Mouse (Mus musculus) right cerebral cortex, postnatal 14 days (tissue): ENCODE measurements around the gene Baiap2.

Experiments
- DNase-seq: peaks from one replicate; pipeline ENCODE4 v3.0.0; 2022

Gene Baiap2

DNA sequence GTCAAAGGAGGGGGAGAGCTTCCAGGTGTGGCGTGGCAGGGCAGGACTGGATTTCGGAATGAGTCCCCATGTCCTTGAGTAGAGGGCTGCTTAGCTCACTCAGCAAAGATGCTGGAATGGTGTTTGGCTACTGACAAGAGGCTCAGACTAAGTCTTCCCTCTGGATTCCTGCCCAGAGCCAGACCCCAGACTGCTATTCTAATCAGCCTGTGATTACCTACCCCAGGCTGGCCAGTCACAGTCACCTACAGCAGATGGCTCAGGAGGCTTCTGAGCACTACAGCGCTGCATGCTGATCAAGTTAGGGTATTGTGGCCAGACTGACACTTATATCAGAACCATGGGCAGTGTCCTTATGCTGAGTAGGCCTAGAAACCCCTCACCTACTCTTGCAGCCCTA, 39.7 kb downstream of the Baiap2 start:
- no peak for DNase-seq

DNA sequence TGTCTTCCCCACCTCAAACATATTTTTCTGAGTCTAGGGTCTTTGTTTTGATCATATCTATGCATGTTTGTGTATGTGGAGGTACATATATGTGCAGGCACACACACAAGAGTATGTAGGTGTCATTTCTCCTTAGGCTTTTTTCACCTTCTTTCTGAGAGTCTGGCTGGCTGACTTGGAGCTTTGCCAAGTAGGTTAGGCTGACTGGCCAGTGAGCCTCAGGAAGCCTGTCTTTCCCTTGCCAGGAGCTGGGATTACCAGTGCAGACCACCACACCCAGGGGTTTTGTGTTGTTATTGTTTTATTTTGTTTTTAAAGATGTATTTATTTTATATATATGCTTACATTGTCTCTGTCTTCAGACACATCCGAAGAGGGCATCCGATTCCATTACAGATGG, 40.6 kb downstream of the Baiap2 start:
- no peak for DNase-seq

DNA sequence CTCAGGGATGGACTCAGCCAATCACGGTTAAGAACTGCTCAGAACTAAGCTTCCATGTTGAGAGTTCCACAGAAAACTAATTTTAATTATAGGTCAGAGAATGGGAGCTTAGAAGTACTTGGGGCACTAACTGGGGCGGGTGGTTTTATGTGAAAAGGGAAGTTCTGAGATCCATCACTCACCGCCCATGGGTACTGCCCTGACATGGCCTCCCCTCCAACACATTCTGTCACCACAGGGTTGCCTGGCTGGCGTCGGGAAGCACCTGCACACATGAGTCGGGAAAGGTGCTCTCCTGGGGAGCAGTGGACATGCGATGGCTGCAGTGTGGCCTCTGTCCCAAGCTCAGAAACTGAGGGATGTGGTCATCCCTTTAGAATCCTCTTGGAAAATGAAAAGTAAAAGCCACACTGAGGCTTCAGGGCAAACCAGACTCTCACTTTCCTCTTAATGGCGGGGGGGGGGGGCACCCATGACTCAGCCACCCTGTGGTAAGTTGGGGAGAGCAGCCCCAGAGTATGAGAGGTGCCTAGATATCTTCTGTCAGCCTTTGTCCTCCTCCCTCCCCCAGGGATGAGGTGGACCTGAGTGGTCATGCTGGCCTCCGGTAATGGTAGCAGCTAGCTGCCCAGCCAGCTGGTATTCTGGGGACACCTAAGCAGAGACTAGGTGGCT, 44.3 kb downstream of the Baiap2 start:
- no peak for DNase-seq

DNA sequence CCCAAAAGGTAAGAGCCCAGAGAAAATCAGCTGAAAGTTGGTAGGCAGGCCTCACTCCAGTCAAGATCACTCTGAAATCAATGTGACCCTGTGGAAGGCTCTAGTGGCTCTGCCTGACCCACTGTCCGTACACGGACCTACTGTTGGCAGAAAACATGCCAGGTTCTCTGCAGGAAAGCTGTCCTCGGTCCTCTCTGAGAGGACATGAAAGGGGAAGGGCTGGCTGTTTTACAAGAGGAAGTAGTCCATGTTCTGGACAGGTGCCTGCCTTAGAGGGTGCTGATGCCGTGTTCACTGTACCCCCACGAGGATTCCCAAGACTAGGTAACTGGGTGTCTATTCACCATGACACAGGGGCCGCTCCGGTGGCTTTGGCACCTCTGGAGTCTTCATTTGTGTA, 45.3 kb downstream of the Baiap2 start:
- no peak for DNase-seq

DNA sequence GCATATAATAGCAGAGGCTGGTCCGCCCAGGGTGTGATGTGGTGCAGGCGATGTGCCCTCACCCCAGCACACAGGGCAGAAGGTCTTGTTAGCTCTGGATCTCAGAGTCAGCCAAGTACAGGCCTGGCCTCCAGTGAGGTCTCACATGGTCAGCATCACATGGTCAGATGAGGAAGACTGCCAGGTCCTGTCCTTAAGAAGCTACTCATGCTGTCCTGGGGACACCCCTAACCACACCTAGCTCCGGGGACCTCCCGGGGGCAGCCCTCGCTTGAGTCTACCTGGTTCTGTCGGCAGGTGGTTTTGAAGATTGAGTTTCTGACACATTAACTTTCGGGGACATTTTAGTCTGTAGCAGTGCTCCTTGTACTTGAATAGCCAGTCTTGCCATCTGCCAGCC, 45.8 kb downstream of the Baiap2 start:
- no peak for DNase-seq

DNA sequence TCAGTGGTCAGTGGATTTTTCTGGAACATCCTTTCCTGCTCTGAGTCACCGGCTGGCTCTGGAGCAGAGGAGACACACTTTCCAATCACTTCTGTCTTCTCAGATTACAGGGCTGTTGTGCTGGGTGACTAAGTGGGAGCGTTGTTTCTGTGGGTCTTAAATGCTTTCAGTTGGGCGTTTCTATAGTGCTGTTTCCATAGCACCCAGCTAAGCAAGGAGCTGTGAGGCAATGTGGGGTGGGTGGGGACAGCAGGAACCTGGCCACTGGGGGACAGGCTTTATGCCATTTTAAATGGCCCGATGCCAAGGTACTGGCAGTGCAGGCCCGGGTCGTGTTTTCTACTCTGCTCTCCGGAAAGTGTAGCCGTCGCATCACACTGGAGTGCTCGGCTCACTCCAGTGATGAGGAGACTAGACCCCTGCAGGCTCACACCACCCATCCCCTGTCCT, 46.6 kb downstream of the Baiap2 start:
- no peak for DNase-seq

DNA sequence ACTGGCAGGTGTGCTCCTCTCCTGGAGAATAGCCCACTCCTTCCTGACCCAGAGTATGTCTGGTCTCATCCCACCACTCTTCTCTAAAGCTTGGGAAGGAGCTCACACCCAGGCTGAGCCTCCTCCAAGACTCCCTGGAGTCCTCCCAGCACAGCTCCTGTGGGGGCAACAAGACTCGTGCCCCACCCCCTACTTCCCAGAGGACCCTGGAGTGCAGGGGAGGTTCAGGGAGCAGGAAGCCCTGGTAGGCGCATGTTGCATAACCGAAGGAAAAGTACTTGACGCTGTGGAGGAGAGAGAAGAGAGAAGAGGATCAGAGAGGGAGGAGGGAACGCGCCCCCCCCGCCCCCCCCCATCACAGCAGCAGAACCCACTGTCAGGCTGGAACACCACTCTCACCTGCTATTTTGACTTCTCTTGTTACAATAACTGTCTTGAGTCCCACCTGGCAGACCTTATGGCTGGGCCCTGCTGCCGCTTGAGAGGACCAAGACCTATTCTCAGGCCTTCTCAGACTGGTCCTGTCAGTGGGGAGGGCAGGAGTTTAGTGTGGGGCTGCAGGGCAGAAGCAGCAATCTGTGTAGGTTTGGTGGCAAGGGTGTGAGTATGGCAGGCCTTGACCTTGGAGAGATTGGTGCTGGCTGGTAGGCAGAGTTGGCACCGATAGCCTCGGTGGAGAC, 48.2 kb downstream of the Baiap2 start:
- DNase-seq = no peak

DNA sequence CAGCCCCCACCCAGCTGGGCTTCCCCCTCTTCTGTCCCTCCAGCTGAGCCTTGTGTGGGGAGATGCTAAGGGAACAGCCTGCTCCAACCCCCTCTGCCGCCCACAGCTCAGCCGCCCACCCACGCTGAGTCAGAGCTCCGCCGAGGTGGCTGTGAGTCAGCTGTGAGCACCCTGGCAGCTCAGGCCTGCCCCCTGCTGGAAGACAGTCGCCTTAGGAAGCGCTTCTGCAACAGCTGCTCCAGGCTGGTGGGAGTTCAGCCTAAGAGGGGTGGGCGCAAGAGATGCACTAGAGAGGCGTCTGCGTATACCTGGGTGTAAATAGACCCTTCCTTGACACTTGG, 48.7 kb downstream of the Baiap2 start:
- peak; percentile 98 for DNase-seq

DNA sequence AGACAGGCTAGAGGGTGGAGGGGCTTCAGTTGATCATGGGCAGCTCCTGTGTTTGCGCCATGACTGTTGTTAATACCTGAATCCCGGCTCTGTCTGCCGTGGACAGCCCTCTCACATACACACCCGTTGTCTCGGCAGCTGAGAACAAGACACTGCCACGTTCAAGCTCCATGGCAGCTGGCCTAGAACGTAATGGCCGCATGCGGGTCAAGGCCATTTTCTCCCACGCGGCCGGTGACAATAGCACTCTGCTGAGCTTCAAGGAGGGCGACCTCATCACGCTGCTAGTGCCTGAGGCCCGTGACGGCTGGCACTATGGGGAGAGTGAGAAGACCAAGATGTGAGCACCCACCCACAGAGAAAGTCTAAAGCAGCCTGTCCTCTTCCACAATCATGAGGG, 54.8 kb downstream of the Baiap2 start:
- DNase-seq = no peak

DNA sequence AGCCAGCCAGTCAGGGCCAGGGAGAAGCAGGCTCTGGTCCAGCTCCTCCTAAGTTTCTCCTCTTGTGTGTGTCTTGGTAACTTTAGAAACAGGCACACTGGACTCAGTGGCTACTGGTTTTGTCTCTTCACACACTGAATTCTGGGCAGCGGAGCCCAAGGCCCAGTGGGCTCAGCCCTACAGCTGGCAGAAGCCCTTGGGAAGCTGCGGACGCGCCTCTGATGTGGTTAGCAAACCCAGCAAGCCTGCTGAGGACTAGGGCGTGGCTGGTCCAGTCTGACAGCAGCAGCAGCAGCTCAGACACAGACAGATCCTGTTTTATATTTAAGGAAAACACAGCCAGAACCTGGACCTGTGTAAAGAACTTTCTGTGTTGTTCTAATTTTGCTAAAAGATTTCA, 59.5 kb downstream of the Baiap2 start:
- no peak for DNase-seq

DNA sequence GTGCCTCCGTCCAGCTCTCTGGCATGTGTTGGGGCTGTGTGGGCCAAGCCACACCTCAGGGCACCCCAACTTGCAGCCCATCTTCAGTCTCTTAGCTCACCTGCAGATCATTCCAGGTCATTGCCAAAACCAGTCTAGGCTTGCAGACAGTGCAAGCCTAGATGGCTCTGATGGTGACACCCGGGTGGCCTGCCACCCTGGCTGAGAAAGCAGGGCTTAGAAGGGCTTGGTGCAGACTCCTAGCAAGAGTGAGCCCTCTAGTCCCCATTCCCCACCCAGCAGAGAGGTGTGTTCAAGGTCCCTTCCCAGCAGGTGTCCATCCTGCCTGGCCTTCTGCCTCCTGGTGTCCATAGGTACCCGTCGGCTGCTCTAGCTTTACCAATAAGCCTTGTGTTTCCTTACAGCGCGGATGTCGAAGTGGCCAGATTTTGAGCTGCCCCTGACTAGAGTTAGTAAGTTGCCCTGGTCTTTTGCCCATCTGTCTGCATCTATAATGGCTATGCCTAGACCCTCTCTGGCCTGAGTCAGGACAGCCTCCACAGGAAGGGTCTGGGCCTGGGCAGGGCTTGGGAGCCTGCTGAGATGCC, 60.2 kb downstream of the Baiap2 start:
- no peak for DNase-seq

DNA sequence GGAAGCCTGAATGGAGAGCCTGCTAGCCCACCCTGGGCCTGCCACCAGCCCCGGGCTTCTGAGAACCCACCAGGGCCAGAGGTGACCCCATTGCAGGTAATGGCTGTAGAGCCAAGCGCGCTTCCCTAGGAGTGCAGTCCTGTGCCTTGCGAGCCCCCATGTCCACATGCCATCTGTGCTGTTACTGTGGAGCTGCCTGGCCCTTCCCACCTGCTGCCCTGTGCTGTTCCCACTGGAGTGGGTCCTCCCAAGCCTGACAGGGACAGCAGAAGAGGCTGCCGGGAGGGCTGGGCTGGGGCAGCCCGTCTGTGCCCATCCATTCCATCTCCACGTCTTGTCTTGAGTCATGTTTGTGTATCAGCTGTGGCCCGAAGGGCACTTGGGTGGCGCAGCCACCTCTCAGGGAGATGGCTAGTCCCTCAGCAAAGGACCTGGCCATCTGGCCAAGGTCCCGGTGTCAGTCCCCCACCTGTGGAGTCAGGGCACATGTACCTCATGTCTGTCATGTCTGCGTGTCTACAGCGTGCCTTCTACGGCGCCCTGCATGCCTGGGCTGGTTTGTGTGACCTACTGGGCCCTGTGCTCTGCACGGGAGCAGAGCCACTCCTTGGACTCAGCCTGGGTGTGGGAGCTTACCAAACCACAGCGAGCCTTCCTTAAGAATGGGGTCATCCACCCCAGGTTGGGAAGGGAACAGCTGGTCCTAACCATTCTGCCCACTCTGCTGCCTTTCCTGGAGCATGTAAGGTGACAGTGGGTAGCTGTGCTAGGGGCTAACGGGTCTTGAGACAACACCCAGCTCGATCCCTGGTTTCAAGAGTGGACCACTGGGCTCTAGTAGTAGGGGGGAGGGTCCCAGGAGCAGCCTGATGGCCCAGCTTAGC, 63.1 kb downstream of the Baiap2 start:
- DNase-seq = no peak

DNA sequence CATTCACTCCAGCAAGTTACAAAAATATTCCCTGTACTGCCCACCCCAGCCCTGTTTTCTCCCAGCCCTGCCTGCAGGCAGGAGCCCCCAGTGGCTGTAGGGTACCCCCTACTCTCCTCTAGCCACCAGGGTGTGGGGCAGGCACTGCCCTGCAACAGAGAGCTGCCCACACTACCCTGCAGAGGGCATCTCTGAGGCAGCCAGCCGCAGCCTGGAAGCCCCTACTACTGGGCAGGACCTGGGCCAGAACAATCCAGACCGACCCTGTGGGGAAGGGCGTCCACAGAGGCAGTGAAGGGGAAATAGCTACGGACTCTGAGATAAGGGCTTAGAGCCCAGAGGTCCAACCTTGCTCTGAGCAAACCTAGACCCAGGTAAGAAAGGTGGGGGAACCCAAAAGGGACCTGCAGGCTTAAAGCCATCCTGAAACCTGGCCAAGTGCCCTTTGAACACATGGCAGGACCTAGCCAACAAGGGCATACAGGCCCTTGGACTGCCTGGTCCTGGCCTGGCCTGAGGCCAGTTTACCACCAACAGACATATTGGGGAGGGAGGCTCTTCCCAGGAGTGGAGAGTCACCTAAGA, 65.0 kb downstream of the Baiap2 start:
- no peak for DNase-seq

DNA sequence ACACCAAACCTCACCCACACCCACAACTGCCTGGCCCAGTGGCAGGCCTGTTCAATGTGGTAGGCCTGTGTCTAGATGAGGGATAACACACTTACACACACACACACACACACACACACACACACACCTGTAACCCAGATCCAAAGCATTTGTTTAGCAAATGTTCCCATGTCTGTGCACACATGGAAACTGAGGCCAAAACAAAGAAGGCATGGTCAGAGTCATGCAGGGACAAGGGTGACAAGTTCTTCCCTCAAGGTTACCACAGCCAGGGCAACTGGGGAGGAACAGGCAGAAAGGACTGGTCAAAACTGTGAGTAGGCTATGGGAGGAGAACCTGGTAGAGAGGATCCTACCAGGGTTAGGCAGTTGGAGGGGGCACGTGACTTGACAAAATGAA, 65.9 kb downstream of the Baiap2 start:
- no peak for DNase-seq

DNA sequence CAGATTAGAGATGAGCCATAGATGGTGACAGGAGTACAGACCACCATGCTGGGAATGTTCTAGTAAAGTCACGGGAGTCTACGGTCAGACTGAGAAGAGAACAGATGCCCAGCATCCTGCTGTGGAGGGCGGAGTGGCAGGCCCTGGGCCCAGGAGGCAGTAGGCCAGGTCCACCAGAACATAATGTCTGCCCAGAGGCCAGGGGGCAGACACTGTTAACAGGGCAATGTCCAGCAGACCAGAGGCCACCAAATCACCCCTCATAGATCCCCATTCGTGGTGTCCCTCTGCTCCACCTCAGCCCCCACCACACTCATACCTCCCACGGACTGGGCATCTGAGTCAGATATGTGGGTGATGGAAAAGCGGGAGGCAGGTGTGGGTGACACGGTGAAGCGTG, 66.4 kb downstream of the Baiap2 start:
- no peak for DNase-seq

DNA sequence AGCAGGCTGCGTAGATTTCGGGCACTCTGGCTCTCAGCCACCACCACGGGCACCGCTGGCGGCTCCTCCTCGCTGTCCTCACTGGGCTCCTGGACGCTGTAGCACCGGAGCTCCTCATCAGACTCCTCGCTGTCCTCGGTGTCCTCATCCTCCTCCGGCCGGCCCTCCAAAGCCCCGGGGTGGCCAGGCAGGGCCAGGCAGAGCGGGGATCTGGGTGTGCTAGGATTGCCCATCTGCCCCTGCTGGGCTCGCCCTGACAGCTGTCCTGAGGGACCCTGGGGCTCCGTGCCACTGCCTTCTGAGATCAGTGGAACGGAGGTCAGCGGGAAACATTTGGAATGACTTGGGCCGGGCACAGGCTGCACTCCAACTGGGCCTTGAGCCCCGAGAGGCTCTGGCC, 67.4 kb downstream of the Baiap2 start:
- no peak for DNase-seq

DNA sequence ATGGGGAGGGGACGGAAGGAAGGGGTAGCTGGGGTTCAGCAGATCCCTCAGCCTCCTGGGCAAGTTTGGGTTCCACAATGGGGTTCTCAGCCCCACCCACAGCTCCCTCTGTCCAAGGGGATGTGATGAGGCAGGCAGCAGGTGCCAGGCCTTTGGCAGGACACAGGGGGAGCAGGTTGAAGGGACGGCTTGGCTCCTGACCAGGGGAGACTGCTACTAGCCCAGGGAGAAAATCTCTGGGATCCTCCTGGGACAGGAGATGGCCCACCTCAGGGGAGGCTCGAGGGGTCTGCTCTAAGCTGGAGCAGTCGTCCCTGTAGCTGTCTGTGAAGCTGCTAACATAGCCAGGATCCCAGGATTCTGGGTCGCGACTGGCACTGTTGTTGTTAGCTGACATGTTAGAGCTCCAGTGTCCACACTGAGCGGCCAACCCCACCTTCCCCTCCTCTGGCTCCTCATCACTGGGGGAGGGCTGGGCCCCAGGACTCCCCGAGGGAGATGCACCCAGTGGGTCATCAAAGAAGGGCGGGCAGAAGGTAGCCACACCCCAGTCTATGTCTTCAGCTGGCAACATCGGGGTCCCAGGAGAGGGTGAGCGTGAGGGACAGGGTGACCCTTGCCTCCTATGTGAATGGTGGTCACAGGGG, 68.7 kb downstream of the Baiap2 start:
- no peak for DNase-seq

DNA sequence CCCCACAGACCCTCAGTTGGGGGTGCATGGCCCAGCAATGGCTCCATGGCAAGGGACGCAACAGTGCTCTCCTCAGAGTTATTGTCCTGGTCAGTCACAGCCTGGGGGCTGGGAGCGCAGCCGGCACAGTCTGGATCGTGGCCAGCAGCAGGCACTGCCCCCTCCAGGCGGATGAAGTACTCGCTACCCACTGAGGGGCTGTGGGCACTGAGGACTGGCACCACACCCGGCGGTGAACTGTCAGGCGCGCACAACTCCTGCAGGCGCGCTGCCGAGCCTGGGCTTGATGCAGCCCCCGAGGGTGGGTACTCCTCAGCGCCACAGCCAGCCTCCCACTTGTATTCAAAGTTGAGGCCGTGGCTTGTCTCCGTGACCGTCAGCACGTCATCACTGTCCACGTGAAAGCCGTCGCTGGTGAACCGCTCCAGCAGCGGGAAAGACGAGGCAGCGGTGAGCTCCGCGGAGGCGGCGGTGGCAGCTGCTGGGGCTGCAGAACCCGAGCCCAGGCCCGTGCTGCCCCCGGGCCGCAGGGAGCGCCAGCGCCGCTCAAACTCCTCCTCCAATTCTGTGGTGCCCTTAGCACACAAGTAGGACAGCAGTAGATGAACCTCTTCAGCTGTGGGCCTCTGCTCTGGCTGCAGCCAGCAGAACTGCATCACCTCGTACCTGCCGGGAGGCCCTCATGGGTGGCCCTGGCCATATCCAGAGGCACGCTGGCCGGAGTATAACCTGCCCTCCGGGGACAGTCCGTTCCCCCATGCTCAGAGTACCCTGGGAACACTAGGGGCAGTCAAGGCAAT, 69.4 kb downstream of the Baiap2 start:
- peak; percentile 65 for DNase-seq

DNA sequence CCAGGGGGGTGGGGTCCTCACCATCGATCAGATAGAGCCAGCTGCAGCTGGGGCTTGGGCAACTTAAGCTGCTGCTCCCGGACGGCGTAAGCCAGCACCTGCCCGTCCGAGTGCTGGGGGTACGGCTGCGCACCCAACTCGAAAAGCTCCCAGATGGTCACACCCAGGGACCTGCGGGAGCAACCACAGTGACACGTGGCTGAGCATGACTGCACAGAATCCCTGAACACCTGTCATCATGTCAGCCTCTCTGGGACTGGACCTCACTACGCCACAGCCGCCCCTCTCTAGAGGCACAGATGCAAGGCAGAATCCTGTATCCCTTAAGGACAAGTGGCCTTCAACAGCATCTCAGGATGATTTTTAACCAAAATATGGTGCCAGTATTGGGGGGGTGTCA, 70.1 kb downstream of the Baiap2 start:
- DNase-seq = no peak

DNA sequence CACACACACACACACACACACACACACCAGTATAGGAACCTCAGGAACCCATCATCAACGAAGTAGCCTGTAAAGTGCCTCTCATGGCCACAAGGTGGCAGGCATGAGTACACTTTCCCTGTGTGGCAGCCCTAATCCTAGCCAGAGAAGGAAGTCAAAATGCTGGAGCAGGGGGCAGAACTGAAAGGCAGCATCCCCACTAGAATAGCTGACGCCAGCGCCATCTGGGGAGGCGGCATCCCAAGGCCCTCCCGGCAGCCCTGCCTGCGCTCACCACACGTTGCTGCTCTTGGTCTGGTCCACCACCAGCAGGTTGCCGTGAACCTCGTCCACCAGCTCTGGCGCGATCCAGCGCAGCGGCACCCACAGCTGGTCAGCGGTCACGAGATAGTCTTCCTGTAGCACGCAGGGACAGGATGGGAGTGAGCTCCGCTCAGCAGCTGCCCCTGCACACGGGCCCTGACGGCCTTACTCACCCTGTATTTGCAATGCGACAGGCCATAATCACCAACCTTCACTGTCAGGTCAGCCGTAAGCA, 70.7 kb downstream of the Baiap2 start:
- peak; percentile 87 for DNase-seq

DNA sequence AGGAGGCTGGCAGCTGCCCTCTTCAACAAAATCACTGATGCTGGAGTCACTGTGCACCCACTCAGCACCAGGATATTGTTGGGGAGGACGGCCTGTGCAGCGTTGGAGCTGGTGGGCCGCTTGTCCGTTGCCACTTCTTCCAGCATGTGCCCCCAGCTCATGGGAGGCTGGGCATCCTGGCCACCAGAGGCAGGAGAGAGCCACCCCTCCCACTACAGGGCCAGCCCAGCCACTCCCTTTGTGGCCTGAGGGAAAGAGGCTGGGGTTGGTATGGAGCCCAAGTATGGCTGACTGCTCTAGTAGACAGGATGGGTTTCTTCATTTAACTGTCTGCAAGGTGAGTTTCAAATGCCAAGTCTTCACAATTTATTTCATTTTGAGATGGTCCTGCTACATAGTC, 72.2 kb downstream of the Baiap2 start:
- no peak for DNase-seq

DNA sequence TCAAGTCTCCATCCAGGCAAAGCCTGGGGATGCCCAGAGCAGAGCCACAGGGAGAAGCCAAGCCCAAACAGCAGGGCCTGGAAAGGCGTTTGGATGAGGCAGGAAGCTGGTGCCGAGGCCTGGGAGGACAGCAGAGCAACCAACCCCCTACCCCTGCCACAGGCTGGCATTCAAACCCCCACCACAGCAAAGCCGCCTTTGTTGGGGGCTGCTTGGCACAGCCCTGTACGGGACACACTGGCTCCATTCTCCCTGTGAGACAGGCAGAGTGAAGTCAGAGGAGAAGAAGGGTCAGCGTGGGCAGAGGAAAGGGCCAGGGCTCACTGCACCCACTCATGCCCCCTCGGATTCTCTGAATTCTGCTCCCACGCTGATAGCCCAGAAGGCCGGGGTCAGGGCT, 74.4 kb downstream of the Baiap2 start:
- no peak for DNase-seq
